Mouse (Mus musculus): ENCODE measurements around the gene Tmem176a.
A peak's percentile ranks its signal among the peaks of the same experiment; 100 is the strongest.
"Not testable (repeated sequence)": the region's sequence is repeated elsewhere in the genome, so short reads cannot be mapped to it uniquely, and the experiment has no call there.

Gene Tmem176a

GRCm38 (mm10) chr6:48840371-48840969 lies at the start of gene Tmem176a:
TSS of gene Tmem176a (plus strand) at chr6:48840919.
- no peak for DNase-seq (ENCODE audit: low read depth, low spot score)

- DNase-seq (ENCODE audit: low read depth, low spot score) = no peak
Observed at GRCm38 (mm10) chr6:48801897-48802296, 38.8 kb upstream of the Tmem176a start.

- DNase-seq (ENCODE audit: low read depth, low spot score) = peak; percentile 4
Observed at GRCm38 (mm10) chr6:48803406-48804051, 37.2 kb upstream of the Tmem176a start.

GRCm38 (mm10) chr6:48804346-48804745 lies 36.4 kb upstream of the Tmem176a start:
- no peak for DNase-seq (ENCODE audit: low read depth, low spot score)

GRCm38 (mm10) chr6:48806746-48807145 lies 34.0 kb upstream of the Tmem176a start:
- no peak for DNase-seq (ENCODE audit: low read depth, low spot score)

- no peak for DNase-seq (ENCODE audit: low read depth, low spot score)
Observed at GRCm38 (mm10) chr6:48809494-48810219, 31.1 kb upstream of the Tmem176a start.

GRCm38 (mm10) chr6:48815013-48815412 lies 25.7 kb upstream of the Tmem176a start:
- DNase-seq (ENCODE audit: low read depth, low spot score) = no peak

GRCm38 (mm10) chr6:48817815-48818214 lies 22.9 kb upstream of the Tmem176a start:
- DNase-seq (ENCODE audit: low read depth, low spot score) = peak; percentile 79

GRCm38 (mm10) chr6:48821991-48822785 lies 18.5 kb upstream of the Tmem176a start:
- not testable (repeated sequence) for DNase-seq (ENCODE audit: low read depth, low spot score)

- no peak for DNase-seq (ENCODE audit: low read depth, low spot score)
Observed at GRCm38 (mm10) chr6:48825016-48825415, 15.7 kb upstream of the Tmem176a start.

GRCm38 (mm10) chr6:48828976-48829375 lies 11.7 kb upstream of the Tmem176a start:
- DNase-seq (ENCODE audit: low read depth, low spot score) = no peak

GRCm38 (mm10) chr6:48829651-48830050 lies 11.1 kb upstream of the Tmem176a start:
- DNase-seq (ENCODE audit: low read depth, low spot score) = no peak

- peak; percentile 15 for DNase-seq (ENCODE audit: low read depth, low spot score)
Observed at GRCm38 (mm10) chr6:48830241-48830640, 10.5 kb upstream of the Tmem176a start.

- no peak for DNase-seq (ENCODE audit: low read depth, low spot score)
Observed at GRCm38 (mm10) chr6:48831141-48831540, 9.6 kb upstream of the Tmem176a start.

GRCm38 (mm10) chr6:48832426-48832825 lies 8.3 kb upstream of the Tmem176a start:
- DNase-seq (ENCODE audit: low read depth, low spot score) = no peak

- DNase-seq (ENCODE audit: low read depth, low spot score) = no peak
Observed at GRCm38 (mm10) chr6:48833515-48833914, 7.2 kb upstream of the Tmem176a start.

GRCm38 (mm10) chr6:48835241-48835640 lies 5.5 kb upstream of the Tmem176a start:
- DNase-seq (ENCODE audit: low read depth, low spot score) = no peak

GRCm38 (mm10) chr6:48836146-48836545 lies 4.6 kb upstream of the Tmem176a start:
- no peak for DNase-seq (ENCODE audit: low read depth, low spot score)

- DNase-seq (ENCODE audit: low read depth, low spot score) = no peak
Observed at GRCm38 (mm10) chr6:48837516-48837915, 3.2 kb upstream of the Tmem176a start.

GRCm38 (mm10) chr6:48838321-48839080 lies 2.2 kb upstream of the Tmem176a start:
- DNase-seq (ENCODE audit: low read depth, low spot score) = no peak

- DNase-seq (ENCODE audit: low read depth, low spot score) = peak; percentile 79
Observed at GRCm38 (mm10) chr6:48840973-48841625, 380 bp downstream of the Tmem176a start, which contains the start of gene Tmem176b. TSS of gene Tmem176b (minus strand) at chr6:48841496.
